Mouse (Mus musculus) liver, postnatal 0 days (tissue): ENCODE measurements at regions not wholly inside any gene's neighbourhood (a gene's known extent, or its start where the extent isn't known, plus 50 kb on each side); places are given as distances from the start of the nearest gene placed in this dataset.
"Not testable (repeated sequence)": the region's sequence is repeated elsewhere in the genome, so short reads cannot be mapped to it uniquely, and the experiment has no call there.

ENCODE experiments used
- ATAC-seq: fragments of 200-750 bp; cut with Nextera tagmentation; 2 replicates; pipeline ENCODE4 v1.8.0; 2017; ENCODE audit warnings: mild to moderate bottlenecking, moderate library complexity
- DNase-seq: peaks from one replicate; pipeline ENCODE4 v3.0.0-alpha.2; 2016
- H3K27ac ChIP-seq: fragments of 300-500 bp; sonication (generic); 2 replicates; pipeline ENCODE4 v1.5.1; 2014; ENCODE audit warnings: antibody characterized with exemption, moderate library complexity, mild to moderate bottlenecking, low read depth
- H3K27me3 ChIP-seq: fragments of 300-500 bp; sonication (generic); 2 replicates; pipeline ENCODE4 v1.6.1; 2014; ENCODE audit warnings: low read length, control low read depth, mixed read lengths; ENCODE audit not compliant: insufficient read depth
- H3K36me3 ChIP-seq: fragments of 300-500 bp; sonication (generic); replicated peaks from 2 replicates; pipeline ENCODE4 v1.6.1; 2014; ENCODE audit warnings: mild to moderate bottlenecking, control low read depth, low read length, moderate library complexity, mixed read lengths; ENCODE audit not compliant: insufficient read depth
- H3K4me1 ChIP-seq: fragments of 300-500 bp; sonication (generic); 2 replicates; pipeline ENCODE4 v1.6.1; 2014; ENCODE audit warnings: antibody characterized with exemption, mild to moderate bottlenecking, control low read depth; ENCODE audit not compliant: insufficient read depth
- H3K4me2 ChIP-seq: fragments of 300-500 bp; sonication (generic); 2 replicates; pipeline ENCODE4 v1.6.1; 2014; ENCODE audit warnings: low read depth, mild to moderate bottlenecking, low read length, moderate library complexity, mixed read lengths
- H3K4me3 ChIP-seq: fragments of 300-500 bp; sonication (generic); 2 replicates; pipeline ENCODE4 v1.5.1; 2014; ENCODE audit warnings: low read depth, low read length
- H3K9ac ChIP-seq: fragments of 300-500 bp; sonication (generic); replicated peaks from 2 replicates; pipeline ENCODE4 v1.6.1; 2014; ENCODE audit warnings: mild to moderate bottlenecking, moderate library complexity
- H3K9me3 ChIP-seq: fragments of 300-500 bp; sonication (generic); 2 replicates; pipeline ENCODE4 v1.6.1; 2016; ENCODE audit warnings: mild to moderate bottlenecking, control low read depth, low read length, mixed read lengths
- CTCF ChIP-seq: sonication (generic); IDR thresholded peaks from 2 replicates; pipeline ENCODE4 v1.5.1; 2016; ENCODE audit warnings: antibody characterized with exemption, low read depth
- EP300 ChIP-seq: IDR thresholded peaks from 2 replicates; pipeline ENCODE4 v1.6.1; 2016; ENCODE audit warnings: antibody characterized with exemption, low read depth, mild to moderate bottlenecking
- WGBS: fragments of 180-500 bp; shearing (Covaris S2); extraction: QIAGEN DNeasy Blood & Tissue Kit; methylation state at CpG from one replicate; pipeline ENCODE4 v1.1.7; 2014; ENCODE audit not compliant: insufficient replicate concordance; 5-methylcytosine and 5-hydroxymethylcytosine counted together

DNA sequence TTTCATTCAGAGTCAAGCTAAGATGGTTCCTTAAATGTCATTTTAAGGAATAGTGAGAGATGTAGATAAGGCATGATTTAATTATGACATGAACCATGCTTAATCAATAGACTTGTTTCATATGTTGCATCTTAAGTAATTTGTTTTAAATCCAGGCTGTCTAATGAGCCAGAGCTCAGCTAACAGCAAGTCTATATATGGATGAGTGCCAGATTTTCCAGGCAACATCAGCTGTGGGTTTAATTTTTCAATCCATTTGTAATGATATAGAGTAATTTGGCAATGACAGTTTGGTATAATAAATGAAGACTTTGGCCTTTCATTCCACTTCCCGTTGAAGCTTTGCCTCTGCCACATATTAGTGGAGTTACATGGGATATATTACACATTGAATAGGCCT, 677.3 kb upstream of the Sorcs1 start:
- 72% methylated on average over 1 of the region's 1 CpGs for WGBS
- TF ChIP-seq CTCF: no peak
- no peak for TF ChIP-seq EP300
- no peaks in the 10 kb centered on the region for H3K36me3 ChIP-seq
- no peak overlapping the region for H3K4me2 ChIP-seq
- H3K27me3 ChIP-seq: no peaks in the 10 kb centered on the region
- no peak overlapping the region for H3K27ac ChIP-seq
- no peak overlapping the region for H3K9ac ChIP-seq
- ATAC-seq (no peak), DNase-seq (no peak)
- H3K9me3 ChIP-seq: no peaks in the 10 kb centered on the region
- H3K4me1 ChIP-seq: no peaks in the 10 kb centered on the region
- no peak overlapping the region for H3K4me3 ChIP-seq

- no peak overlapping the region for H3K4me3 ChIP-seq
- TF ChIP-seq CTCF (no peak), EP300 (no peak)
- no peaks in the 10 kb centered on the region for H3K9me3 ChIP-seq
- DNase-seq (no peak), ATAC-seq (no peak)
- H3K36me3 ChIP-seq: no peaks in the 10 kb centered on the region
- 68% methylated on average over 2 of the region's 2 CpGs for WGBS
- no peak overlapping the region for H3K4me2 ChIP-seq
- no peak overlapping the region for H3K9ac ChIP-seq
- no peaks in the 10 kb centered on the region for H3K27me3 ChIP-seq
- H3K4me1 ChIP-seq: no peaks in the 10 kb centered on the region
- no peak overlapping the region for H3K27ac ChIP-seq
Measured at GRCm38 (mm10) chr19:51340491-51340890, 662.0 kb upstream of the Sorcs1 start.

GRCm38 (mm10) chr19:51330010-51330409, 651.6 kb upstream of the Sorcs1 start:
- Histone ChIP-seq H3K27me3 (no peaks in the 10 kb centered on the region), H3K9me3 (no peaks in the 10 kb centered on the region), H3K36me3 (no peaks in the 10 kb centered on the region), H3K4me2 (no peak overlapping the region), H3K4me1 (no peaks in the 10 kb centered on the region), H3K9ac (no peak overlapping the region), H3K4me3 (no peak overlapping the region), H3K27ac (no peak overlapping the region)
- TF ChIP-seq CTCF (no peak), EP300 (no peak)
- ATAC-seq (no peak), DNase-seq (no peak)
- WGBS: 49% methylated on average over 2 of the region's 2 CpGs

DNA sequence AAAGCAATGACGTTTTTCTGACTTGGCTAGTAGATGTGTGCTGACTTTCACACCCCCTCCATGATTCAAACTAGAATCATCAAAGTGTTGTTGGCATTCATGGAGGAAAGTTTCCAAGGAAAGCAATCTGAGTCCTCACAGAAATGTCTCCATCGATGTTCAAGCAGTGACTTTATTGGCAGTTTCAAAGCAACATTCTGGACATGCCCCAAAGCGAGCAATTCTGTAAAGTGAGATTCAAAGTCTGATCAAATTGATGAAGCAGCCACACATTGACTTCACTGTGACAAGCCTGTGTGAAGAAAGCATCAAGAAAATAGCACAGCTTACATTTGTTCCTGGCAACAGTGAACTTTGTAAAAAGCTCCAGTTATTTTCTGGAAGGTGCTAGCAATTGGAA, 625.3 kb upstream of the Sorcs1 start:
- DNase-seq (no peak), ATAC-seq (no peak)
- Histone ChIP-seq H3K4me1 (no peaks in the 10 kb centered on the region), H3K4me3 (no peak overlapping the region), H3K27ac (no peak overlapping the region), H3K9ac (no peak overlapping the region), H3K9me3 (no peaks in the 10 kb centered on the region), H3K36me3 (no peaks in the 10 kb centered on the region), H3K4me2 (no peak overlapping the region), H3K27me3 (no peaks in the 10 kb centered on the region)
- no peak for TF ChIP-seq CTCF
- TF ChIP-seq EP300: no peak
- 69% methylated on average over 3 of the region's 3 CpGs for WGBS

- DNase-seq, H3K4me2 ChIP-seq, ATAC-seq, H3K4me1 ChIP-seq, H3K27me3 ChIP-seq, H3K36me3 ChIP-seq, H3K4me3 ChIP-seq, H3K9me3 ChIP-seq, H3K27ac ChIP-seq, H3K9ac ChIP-seq: not testable (repeated sequence)
- 69% methylated on average over 4 of the region's 4 CpGs for WGBS
Measured at GRCm38 (mm10) chr19:51296631-51297030, 618.2 kb upstream of the Sorcs1 start.

DNA sequence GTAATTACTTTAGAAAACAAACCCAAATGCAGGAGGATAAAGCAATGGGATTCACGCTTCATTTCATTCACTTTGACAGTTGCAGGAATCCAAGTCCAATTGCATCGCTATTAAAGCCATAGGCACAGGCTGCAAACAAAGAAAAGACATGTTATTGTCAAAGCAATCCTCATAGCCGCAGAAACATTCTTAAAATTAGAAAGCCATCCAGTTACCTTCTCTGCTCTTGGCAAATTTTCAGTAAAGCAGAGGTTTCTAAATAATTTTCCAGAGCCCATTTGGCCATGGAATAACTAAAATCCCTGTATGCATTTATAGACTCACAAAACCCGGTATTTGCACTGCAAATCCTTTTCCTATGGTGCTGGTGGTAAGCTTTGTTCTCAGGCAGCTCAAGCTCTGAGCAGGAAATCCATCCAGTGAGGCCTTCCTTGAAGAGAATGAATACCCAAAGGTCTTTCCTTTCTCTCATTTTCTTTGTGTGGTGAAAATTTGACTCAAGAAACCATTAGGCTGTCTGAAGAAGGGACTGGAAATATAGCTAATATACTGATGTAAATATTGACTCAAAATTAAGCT, 590.6 kb upstream of the Sorcs1 start:
- TF ChIP-seq CTCF: no peak
- TF ChIP-seq EP300: no peak

GRCm38 (mm10) chr19:51240295-51240864, 561.9 kb upstream of the Sorcs1 start:
- WGBS: 50% methylated on average over 2 of the region's 2 CpGs
- H3K36me3 ChIP-seq: no peaks in the 10 kb centered on the region
- no peak overlapping the region for H3K4me2 ChIP-seq
- H3K4me1 ChIP-seq: no peaks in the 10 kb centered on the region
- no peak for DNase-seq
- no peaks in the 10 kb centered on the region for H3K27me3 ChIP-seq
- TF ChIP-seq CTCF (no peak), EP300 (no peak)
- no peaks in the 10 kb centered on the region for H3K9me3 ChIP-seq
- no peak for ATAC-seq
- H3K27ac ChIP-seq: no peak overlapping the region
- H3K4me3 ChIP-seq: no peak overlapping the region
- no peak overlapping the region for H3K9ac ChIP-seq

More for the DNA sequence above, 590.6 kb upstream of the Sorcs1 start:
- 44% methylated on average over 4 of the region's 4 CpGs for WGBS
- Histone ChIP-seq H3K4me1 (no peaks in the 10 kb centered on the region), H3K9me3 (no peaks in the 10 kb centered on the region), H3K27me3 (no peaks in the 10 kb centered on the region), H3K36me3 (no peaks in the 10 kb centered on the region), H3K4me2 (no peak overlapping the region), H3K4me3 (no peak overlapping the region), H3K9ac (no peak overlapping the region), H3K27ac (no peak overlapping the region)
- DNase-seq: no peak
- no peak for ATAC-seq
